Mouse (Mus musculus) liver, embryonic 14.5 days (tissue): ENCODE results near the gene Crim1.

ENCODE experiments used
- CTCF ChIP-seq: IDR thresholded peaks from 2 replicates; pipeline ENCODE4 v1.5.1; 2016; ENCODE audit warnings: antibody characterized with exemption, low read depth, control low read depth
- EP300 ChIP-seq: IDR thresholded peaks from 2 replicates; pipeline ENCODE4 v1.6.1; 2016; ENCODE audit warnings: antibody characterized with exemption, low read depth

DNA sequence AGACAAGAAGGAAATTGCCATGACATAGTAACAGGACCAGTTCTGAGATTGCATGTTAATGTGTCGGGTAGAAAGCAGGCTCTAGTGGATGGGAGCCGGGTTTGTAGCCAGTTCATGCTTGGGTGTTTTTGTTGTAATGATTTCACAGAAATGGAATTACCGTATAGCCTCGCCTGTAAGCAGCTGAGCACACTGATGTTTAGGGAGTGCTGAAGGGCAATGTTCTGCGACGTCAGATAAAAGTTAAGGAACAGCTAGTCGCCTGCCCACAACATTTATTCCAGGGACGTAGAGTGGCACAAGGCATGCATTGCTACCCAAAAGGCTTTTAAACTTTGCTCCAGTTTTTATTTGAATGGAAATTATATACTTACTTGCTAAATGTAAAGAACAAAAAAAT lies 131.4 kb downstream of the Crim1 start:
- TF ChIP-seq CTCF (no peak), EP300 (no peak)
